Mouse (Mus musculus): ENCODE measurements around the gene Cdkn2aipnl.

Cdkn2aipnl gene

DNA sequence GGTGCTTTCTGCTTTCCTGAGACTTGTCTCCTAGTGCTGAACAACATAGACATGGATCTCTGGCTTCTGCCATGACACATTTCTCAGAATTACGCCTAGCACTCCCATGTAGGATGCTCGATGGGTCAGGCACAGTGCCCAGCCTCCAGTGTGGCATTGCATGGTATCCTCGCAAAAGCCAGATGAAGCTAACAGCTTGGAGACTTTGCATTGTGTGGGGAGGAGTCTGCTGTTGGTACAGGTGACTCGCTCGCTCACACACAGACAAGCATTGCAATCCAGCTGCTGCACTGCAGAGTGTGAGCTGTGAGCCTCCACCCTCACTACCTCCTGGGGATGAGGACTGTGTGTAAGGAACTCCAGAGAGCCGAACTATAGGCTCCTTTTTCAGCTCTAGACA is 21.3 kb upstream of the Cdkn2aipnl start:
- in situ Hi-C loops (cut with MseI, MboI), result no loop called here

DNA sequence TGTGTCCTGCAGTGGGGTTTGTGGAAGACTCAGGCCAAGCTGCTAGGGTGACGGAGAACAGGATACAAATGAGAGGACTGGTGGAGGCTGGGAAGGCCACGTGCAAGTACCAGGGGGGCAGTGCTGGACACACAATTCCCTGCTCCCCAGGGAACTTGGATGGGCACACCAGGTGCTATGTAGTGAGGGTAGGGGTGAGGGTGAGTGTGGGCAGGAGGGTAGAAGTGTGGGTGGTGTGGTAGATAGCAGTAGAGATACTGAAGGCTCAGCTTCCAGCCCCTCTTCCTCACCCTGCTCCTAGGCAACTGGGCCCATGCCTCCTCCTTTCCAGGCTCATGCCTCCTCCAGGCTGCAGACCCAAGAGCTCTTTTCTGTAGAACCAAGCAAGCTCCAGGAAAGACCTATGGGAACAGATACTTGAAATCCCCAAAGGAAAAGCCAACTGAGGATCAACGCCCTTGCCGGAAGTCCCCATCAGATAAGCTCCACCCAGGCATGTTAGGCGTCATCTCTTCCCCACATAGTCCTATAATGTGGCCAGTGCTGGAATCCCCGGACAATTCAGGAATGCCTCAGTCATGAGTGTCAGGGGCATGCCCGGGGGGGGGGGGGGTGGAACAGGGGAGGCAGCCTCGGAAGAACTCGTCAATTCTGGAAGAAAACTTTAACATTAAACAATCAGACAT is 18.2 kb upstream of the Cdkn2aipnl start:
- in situ Hi-C loops (cut with MseI, MboI), result no loop called here

DNA sequence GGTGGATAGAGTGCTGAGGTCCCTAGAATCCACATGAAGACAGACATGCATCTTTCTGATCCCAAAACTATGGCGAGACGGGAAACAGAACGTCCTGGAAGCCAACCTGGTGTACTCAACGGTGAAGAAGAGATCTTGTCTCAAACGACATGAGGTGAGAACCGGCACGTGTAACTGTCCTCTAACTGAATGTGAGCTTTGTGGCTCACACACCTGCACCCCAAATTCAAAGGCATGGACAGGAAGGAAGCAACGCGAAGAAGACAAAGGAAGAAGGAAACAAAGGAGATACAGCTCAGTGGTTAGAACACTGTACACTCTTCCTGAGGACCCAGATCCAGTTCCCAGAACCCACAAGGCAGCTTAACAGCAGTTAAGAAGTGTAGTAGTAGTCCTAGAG is 17.5 kb upstream of the Cdkn2aipnl start:
- in situ Hi-C loops (cut with MseI, MboI), result no loop called here

DNA sequence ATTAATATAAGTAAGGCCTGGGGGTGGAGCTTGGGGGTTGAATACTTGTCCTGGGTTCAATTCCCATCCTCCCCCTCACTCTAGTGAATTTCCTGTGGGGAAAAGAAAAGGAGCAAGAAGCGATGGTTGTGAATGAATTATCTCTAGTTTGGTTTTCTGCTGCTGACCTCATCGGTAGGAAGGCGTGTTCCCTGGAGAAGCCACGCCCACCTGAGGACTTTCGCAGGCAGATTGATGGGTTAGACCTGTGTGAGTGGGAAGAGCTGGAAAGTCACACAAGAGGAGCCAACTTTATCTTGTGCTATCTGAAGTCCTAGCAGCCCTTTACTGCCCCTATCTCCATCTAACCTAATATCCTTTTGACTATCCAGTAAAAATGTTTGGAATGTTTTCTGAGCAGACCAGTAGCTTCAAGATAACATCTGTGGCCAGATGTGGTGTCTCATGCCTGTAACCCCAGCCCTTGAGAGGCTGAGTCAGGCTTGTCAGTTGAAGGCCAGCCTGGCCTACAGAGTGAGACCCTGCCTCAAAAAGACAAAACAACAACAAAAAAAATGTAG is 15.5 kb upstream of the Cdkn2aipnl start:
- in situ Hi-C loops (cut with MseI, MboI), result no loop called here

DNA sequence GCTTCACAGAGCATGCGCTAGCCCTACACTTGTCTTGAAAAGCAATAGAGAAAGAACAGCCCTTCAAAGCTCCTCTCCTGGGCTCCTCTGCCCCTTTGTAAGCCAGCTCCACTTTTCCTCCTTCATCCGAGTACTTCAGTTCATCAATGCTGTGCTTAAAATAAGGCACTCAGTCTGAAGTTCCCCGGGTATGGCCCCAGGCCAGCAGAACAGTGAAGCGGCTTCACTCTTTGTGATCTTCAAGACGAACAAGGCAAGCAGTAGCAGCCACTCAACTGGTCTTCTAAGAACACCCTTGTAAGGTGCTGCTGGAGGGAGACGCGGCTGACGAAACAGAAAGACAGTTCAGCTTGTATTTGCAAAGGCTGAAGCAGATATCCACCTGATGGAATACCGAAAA is 11.3 kb upstream of the Cdkn2aipnl start:
- in situ Hi-C loops (cut with MseI, MboI), result no loop called here

DNA sequence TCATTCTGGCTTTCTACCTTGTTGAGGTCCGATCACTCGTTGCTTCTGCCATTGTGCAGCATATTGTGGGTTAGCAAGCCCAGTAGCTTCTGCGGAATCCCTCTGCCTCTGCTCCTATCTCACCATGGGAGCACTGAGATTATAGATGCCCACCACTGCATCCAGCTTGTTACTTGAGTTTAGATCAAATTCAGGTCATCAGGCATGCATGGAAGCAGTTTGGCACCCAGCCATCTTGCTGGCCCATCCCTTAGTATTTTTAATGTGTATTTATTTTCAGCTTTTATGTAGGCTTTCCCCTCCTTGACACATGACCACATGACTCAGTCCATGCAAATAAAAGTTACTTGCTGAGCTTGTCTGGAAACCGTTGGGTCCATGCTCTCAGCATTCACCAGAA is 9.7 kb upstream of the Cdkn2aipnl start:
- in situ Hi-C loops (cut with MseI, MboI), result no loop called here

DNA sequence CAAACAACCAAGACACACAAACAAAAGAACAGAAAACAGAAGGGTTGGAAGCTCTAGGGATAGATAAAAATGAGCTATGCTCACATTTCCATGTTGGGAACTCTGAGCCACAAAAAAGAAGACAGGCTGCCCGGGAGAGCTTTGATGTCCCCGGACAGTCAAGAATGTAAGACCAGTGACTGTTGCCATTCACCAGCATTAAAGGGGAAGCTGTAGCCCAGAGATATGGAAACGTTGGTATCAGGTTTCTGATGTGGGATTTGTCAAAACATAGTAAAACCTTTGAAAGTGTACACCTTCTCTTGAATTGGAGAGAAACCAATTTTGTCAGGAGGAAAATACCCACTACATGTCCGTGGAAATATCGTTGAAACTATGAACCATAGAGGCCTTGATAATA is 8.0 kb upstream of the Cdkn2aipnl start:
- in situ Hi-C loops (cut with MseI, MboI), result no loop called here

DNA sequence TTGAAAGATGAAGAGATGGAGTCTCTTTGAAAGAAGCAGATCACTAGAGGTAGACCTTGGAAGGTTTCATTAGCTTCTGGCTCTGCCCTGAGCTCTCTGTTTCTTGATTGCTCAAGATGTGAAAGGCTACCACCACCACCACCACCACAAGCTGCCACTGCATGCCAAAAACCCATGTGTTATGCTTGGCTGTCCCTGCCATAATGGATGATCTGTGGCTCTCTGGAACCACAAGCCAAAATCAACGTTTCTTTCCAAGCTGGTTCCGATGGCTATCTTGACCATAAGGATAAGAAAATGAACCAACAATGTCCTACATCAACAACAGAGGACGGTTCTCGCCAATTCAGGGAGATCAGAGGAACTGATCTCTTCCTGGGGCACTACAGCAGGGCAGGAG is 7.4 kb upstream of the Cdkn2aipnl start:
- in situ Hi-C loops (cut with MseI, MboI), result no loop called here

DNA sequence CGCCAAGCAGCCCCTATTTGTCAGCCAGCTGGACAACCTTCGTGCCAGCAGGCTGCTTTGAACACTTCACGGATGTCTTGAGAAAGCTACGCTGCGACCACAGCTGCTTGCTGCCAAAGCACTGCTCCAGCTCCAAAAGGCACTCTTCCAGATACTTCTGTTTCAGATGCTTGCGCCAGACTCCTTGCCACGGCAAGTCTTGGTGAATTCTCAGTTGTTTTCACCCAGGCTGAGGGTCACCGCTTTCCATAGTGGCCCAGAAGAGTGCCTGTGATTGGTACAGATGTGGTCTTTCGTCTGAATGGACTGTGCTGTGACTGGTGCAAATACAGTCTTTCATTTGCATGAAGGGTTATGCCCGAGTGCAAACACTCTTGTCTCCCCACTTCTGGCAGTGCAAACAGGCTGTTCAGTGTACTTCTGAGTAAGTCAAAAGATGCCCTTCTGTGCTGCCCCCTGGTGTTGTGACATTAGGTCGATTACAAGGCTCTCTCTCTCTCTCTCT is 6.4 kb upstream of the Cdkn2aipnl start:
- in situ Hi-C loops (cut with MseI, MboI), result no loop called here

DNA sequence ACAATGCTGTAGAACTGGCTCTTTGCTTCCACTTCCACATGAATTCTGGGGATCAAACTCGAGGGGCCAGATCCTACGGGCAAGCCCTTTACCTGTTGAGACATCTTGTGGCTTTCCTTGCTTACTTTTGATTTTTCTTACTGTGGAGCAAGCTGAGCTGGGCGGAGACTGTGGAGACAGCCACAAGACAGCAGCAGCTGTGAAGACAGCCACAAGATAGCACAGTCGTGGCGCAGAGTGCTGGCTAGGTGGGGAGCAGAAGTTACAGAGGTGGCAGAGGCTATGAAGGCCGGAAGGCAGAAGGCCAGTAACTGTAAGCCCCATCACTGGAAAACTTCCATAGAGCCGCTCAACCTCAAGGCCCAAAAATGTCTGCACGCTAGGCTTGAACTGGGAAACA is 5.7 kb upstream of the Cdkn2aipnl start:
- in situ Hi-C loops (cut with MseI, MboI), result no loop called here

DNA sequence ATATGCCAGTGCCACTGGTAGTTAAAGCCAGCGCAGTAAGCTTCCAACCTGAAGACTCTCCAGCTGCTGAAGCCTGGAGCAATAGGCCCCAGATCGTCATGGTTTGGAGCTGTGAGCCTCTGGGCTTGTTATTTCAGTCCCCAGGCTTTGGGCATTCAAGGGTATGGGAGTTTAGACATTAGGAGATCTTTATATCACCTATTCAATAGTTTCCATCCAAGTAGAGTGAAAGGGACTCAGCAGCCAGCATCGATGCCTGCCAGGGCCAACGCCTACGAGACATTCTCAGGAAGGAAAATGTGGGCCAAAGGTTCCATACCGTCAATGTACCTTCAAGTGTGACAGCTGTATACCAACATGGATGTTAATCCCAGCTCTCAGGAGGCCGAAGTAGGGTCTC is 5.2 kb upstream of the Cdkn2aipnl start:
- in situ Hi-C loops (cut with MseI, MboI), result no loop called here

DNA sequence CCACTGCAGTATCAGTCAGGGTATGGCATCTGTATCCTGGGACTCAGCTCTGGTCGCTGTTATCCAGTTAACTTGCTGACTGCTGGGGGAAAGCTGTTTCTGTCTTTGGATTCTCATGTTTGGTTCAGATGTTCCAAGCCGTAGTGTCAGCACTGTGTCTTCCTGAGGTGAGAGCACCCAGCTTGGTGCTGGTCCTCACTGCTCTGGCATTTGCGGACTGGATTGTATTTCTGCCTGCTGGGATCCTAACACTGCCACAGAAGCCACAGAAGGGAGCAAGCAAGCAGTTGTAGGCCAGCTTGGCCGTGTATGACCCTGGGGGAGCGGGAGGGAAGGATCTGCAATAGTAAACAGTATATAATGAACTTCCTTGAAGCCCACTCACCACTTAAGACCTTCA is 810 bp upstream of the Cdkn2aipnl start:
- in situ Hi-C loops (cut with MseI, MboI), result loop anchor here (5.0 kb wide), 2 partner anchors 109 to 149 kb away; partner anchors contain the start of gene Jade2 (in 1 of the 2)

DNA sequence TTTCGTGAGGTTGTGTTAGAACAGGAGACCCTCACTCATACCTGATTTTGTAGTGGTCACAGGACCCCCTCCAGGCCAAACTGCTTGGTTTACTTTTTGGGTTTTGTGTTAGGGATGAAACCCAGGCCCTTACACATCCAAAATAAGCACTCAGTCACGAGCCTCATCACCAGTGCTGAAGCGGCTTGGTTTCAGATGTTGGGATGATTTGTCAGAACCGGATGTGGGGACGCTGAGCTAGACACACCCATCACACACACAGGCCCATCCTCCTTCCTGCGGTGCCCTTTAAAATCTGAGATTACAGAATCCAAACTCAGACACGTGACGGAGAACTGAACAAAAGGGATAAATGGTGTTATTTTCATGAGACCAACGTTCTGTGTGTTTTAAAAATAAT is 1.4 kb downstream of the Cdkn2aipnl start:
- in situ Hi-C loops (cut with MseI, MboI), result loop anchor here (5.0 kb wide), 2 partner anchors 112 to 152 kb away; partner anchors contain the start of gene Jade2 (in 1 of the 2)

DNA sequence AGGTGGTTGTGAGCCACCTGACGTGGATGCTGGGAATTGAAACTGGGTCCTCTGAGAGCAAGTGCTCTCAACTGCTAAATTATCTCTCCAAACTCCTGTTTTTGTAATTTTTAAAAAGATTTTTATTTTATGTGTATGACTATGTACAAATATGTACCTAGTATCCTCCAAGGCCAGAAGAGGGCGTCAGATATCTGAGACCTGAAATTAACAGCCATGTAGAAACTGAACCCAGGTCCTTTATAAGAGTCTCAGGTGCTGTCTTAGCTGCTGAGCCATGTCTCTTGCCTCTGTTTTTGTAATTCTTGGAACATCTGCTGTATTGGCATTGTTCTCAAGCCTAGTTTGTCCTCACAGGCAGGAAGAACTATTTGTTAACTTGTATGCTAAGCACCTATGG is 2.0 kb downstream of the Cdkn2aipnl start:
- in situ Hi-C loops (cut with MseI, MboI), result loop anchor here (5.0 kb wide), 2 partner anchors 112 to 152 kb away; partner anchors contain the start of gene Jade2 (in 1 of the 2)

DNA sequence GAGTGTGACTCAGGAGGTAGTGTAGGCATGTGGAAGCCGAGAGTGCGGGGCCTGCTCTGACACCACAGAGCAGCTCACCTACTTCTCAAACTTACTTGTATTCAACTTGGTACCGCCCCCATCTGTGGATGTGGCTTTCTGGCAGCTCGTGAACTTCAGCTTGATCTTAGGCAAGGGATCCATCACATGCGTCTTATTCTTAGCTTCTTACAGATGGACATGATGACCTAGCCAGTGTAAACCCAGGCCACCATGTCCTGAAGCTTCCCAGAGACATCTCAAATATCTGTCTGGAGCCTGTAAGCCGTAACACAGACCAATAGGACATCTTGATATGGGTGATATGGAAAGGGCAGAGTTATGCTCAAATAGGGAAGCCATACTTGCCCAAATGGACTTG is 4.2 kb downstream of the Cdkn2aipnl start:
- in situ Hi-C loops (cut with MseI, MboI), result no loop called here

DNA sequence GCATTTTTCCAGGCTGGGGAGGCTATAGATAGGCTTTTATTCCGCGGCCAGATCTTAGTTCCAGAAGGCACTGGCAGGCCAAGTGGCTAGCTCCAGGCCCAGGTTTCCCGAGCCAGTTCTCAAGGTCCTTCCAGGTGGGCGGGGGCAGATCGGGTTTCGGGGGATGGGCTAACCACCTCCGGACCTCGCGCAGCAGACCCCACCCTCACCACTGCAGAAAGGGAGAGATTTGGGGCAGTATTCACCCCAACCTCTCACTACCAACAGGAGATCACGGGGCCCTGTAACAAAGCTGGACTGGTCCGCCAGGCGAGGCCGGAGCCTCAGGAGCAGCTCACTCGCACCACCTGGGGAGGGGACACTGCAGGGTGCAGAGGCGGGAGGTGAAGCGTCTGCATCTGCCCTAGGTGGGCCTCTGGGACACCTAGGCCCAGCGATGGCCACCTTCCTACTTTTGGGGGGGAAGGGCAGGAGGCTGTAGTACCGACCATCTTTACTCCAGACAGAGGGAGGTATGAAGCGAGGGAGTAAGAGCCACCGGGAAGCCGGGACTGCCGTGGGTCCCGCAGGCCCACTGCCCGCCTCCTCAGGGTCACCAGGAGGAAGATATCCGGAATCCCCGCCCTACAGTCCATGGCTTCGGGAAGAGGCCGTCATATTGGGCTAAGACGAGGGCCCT is 32.3 kb downstream of the Cdkn2aipnl start:
- in situ Hi-C loops (cut with MseI, MboI), result no loop called here

DNA sequence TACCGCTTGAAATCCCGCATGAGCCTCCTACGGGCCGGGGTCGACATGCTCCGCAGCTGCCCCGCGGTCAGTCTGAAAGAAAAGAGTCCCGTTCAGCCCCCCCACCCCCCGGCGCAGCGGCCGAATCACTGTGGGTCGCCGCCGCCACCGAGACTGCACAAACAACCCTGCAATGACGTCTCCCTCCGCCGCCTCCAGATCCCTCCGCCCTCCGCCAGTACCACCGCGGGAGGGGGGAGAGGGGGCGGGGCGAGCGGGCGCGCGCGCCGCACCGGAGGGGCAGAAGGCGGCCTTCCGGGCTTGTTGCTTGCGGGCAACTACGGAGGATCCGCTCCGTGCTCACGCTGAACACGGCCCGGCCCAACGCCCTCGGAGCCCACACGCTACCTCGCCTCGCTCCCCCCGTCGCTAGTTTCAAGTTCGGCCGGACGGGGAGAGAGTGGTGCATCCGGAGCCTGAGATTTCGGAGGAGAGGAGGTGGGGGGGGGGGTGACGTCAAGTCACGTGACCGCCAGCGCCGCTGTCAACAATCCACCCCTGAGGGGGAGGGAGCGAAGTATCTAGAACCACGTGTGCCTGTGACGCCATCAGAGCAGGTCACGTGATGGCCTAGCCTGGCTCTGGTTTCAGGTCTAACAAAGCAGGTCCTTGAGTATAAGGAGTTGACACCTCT is 33.0 kb downstream of the Cdkn2aipnl start, which contains the start of gene Ube2b:
Ube2b (minus strand) TSS at position 473 of the 673 bp plus-strand sequence.
- in situ Hi-C loops (cut with MseI, MboI), result no loop called here

DNA sequence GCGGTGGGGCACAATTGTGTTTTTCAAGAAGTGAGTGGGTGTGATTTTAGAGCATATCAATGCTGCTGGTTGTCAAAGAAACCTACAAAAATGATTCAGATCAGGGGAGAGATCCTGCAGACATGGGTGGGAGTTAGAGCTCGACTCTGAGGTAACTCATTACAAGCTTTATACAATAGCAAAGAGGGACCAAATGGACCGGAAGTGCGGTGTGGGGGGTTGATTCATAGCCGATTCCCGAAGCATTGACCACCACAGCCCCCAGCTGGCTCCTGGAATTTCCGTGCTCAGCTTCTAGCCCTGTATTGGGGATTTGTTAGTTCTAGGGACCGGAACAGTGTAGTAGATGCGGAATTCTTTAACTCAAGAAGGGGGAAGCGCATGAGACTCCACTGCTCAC is 33.9 kb downstream of the Cdkn2aipnl start:
- in situ Hi-C loops (cut with MseI, MboI), result no loop called here

DNA sequence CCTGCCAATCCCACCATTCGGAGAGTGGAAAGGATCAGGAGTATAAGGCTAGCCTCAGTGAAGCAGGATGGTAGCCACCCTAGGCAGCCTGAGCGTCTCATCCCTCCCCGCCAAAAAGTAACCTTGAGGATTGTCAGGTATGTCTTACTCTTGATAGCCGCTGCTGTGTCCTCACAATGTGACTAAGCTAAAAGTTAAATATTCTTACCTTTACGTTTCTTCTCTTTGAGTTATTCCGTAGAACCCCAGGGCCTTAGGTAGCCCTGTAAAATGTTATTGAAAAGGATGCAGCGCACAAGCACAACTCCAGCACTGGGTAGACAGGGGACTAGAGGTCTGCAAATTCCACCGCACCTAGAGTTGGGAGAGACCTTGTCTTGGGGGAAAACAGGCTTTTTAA is 34.4 kb downstream of the Cdkn2aipnl start:
- in situ Hi-C loops (cut with MseI, MboI), result no loop called here

DNA sequence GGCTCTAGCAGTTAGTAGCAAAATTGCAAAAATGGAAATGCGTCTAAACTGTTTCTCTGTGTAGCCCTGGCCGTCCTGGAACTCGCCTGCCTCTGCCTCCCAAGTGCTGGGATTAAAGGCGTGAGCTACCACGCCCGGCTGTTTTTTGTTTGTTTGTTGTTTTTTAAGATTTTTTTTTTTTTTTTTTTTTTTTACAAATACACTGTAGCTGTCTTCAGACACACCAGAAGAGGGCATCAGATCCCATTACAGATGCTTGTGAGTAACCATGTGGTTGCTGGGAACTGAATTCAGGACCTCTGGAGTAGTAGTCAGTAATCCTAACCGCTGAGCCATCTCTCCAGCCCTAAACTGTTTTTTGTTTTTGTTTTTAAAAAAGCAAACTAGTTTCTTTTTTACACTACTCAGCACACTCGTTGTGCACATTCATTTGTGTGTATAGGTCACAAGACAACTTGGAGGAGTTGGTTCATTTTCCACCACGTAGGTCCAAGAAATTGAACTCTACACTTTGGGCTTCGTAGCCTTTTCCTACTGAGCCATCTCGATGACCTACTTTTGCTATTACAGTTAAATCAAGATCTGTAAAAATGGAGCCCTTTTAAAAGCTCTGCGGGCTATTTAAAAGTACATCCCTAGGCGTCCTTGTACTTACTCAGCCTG is 35.5 kb downstream of the Cdkn2aipnl start:
- in situ Hi-C loops (cut with MseI, MboI), result no loop called here

DNA sequence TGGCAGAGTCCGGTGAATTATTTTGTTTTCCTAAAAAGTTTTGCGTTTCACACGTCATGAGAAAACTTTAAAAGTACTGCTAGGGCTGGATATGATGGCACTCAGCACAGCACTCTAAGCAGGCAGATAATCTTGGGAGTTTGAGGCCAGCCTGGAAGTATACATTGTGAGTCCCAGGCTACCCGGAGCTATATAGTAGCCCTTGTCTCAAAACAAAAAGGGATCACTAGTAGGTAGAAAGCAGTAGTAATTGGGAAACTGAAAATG is 36.0 kb downstream of the Cdkn2aipnl start:
- in situ Hi-C loops (cut with MseI, MboI), result no loop called here
